Mouse (Mus musculus): ENCODE measurements around the gene Omd.

The Omd gene

DNA sequence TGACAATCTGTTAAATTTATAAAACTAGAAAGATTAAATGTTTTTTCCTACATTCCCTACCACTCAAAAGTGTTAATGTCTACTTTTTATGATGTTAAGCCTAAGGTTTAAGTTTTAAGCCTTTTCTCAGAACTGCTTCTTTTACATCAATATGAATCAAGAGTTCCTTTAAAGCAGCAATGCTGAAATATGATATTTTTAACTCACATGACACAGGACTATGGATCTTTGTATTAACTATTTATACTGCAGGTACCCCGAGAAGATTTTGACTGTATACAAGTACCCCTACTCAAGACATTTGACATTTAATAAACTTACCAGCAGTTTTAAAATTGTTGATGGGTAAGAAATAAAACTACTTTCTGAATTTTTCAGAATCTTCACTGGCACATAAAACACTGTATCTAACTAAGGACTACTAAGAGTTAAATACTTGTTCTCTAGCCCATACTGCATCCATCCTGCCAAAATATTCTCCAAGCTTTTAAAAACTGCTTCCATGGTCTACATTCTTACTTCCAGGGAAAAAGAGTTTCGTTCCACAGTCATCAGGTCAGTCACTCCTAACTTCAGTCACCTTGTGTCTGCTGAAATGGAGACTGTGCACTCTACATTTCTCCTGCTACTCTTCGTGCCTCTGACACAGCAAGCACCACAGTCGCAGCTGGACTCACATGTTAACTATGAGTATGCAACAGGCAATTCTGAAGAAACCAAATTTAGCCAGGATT, 26.5 kb downstream of the Omd start:
- no peak for DNase-seq (ENCODE audit: low spot score in 2 of 2)

DNA sequence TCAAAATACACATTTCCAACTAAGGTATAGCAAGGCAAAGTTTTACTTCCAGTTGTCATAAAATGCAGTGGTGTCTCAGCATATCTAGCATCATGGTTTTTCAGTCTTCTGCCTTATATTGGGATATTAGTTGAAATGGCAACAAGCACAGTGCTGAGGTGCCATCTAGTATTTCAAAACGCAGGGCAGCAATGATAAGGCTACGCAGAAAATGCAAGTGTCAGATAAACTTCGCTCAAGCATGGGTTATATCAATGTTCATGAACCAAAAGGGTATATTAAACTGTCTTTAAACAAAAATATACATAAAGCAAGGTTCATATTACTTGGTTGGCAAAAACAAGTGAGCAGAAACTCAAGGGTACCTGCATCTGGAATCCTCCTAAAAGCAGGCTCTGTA, 34.8 kb downstream of the Omd start:
- no peak for DNase-seq (ENCODE audit: low spot score in 2 of 2)

DNA sequence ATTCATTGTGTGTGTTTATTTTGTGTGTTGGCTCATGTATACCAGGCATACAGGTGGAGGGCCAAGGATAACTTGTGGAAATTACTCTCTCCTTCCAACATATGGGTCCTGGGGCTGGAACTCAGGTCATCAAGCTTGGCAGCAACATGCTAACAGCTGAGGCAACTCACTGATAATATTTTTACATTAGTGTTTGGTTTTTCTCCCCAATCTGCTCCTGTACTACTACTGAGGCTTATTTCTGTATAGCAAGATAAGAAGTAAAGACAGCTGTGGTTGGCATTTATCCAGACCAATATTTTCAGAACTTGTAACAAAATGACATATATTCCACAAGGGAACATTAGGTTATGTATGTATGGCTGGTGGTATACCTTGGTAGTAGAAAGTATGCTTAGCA, 36.1 kb downstream of the Omd start:
- DNase-seq (ENCODE audit: low spot score in 2 of 2), result no peak

DNA sequence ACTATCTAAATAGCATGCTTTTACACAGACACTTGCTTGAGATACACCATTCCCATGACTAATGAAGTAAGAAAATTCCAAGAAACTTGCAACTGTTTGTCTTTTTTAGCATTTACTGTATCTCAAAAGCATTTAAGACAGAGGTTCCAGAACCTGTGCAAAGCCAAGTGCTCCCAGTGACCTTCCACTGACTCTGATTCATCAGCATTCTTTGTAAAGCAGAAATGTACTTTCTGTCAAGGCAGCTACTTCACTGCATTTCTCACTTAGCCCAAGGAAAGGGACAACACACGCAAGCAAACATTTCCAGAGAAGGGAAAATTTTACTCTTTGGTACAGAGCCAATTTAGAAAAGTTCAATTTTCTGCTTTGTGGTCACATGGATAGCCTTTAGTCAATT, 41.0 kb downstream of the Omd start:
- no peak for DNase-seq (ENCODE audit: low spot score in 2 of 2)

DNA sequence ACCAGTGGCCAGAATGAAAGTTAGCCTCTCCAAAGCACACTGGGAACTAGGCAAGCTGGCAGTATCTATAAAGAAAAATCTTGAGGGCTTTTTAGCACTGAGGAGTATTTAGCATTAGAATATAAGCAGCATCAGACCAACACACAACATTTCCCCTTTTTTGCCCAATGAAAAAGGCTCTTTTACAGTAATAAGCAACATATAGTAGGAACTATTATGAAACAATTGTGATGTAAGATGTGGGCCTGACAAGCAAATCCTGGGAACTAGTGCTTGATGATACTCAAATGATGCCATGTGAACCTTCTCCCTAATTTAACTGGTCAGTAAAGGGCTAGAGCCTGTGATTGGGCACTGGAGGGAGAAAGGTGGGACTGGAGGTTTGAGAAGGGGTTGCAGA, 45.9 kb downstream of the Omd start:
- DNase-seq (ENCODE audit: low spot score in 2 of 2), result no peak

DNA sequence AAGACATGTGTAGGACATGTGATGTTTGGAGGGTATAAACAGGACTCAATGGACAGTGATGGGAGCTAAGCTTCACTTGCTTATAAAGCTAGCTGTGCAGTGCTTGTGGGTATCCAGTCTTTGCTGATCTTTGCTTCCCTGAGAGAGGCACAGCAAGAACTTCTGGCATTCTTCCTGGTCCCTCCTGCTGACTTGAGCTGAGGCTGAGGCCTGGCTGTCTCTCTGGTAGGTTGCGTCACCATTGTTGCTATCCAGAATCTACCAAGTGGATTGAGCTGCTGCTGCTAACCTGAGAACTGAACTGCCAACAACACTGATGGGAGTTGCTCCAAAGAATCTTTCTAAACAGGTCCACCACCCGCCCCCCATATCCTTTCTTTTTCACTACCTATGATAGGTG, 46.8 kb downstream of the Omd start:
- no peak for DNase-seq (ENCODE audit: low spot score in 2 of 2)

DNA sequence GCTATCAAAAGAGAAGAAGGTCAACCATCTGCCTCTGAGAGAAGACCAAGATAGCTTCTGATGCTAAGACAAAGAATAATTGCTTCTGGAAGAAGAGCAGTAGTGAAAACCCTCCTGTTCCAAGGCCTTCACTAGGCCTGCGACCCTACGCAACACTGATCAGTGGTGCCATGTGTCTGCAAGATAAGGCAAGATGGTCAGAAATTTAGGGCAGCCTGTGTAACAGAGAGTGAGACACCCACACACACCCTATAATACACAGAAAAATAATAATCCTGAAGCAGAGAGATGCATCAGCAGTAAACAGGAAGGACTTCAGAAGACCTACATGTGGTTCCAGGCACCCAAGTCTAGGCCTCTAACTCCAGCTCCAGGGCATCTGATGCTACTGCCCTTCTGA, 57.7 kb downstream of the Omd start:
- DNase-seq (ENCODE audit: low spot score in 2 of 2), result no peak
